Mouse (Mus musculus) spleen, postnatal 14 days (tissue): ENCODE results near the gene Raver1.
A peak's percentile ranks its signal among the peaks of the same experiment; 100 is the strongest.

Experiments
- DNase-seq, 2 experiments: peaks; one replicate each; pipeline ENCODE4 v3.0.0; 2021 to 2022; ENCODE audit warnings: low spot score in 2 of 2

Gene Raver1

GRCm38 (mm10) chr9:21091707-21092320, at the start of gene Raver1, which contains the start of gene Gm38431:
Gene Raver1 (minus strand): TSS chr9:21092008.
Gene Gm38431 (minus strand): TSS chr9:21091997.
- peak; percentile 95 for DNase-seq

GRCm38 (mm10) chr9:21138386-21138785, 46.6 kb upstream of the Raver1 start:
- no peak for DNase-seq

GRCm38 (mm10) chr9:21137229-21137628, 45.4 kb upstream of the Raver1 start:
- DNase-seq: peak in 1 of 2 experiments; percentile 71

- DNase-seq: no peak
These were observed 44.6 kb upstream of the Raver1 start for GRCm38 (mm10) chr9:21136401-21136800.

GRCm38 (mm10) chr9:21135941-21136381, 44.2 kb upstream of the Raver1 start:
- DNase-seq: no peak

- no peak for DNase-seq
These were observed 43.6 kb upstream of the Raver1 start for GRCm38 (mm10) chr9:21135329-21135890.

GRCm38 (mm10) chr9:21134595-21135328, 43.0 kb upstream of the Raver1 start:
- no peak for DNase-seq

GRCm38 (mm10) chr9:21133064-21133707, 41.4 kb upstream of the Raver1 start:
- no peak for DNase-seq

- DNase-seq: no peak
These were observed 40.4 kb upstream of the Raver1 start for GRCm38 (mm10) chr9:21132102-21132775.

GRCm38 (mm10) chr9:21131059-21131956, 39.5 kb upstream of the Raver1 start, which contains the start of gene Tyk2:
Gene Tyk2 (minus strand): TSS chr9:21131243.
- DNase-seq: peak; percentile 69 to 78

- DNase-seq: no peak
These were observed 34.4 kb upstream of the Raver1 start for GRCm38 (mm10) chr9:21126259-21126627.

GRCm38 (mm10) chr9:21125502-21126258, 33.9 kb upstream of the Raver1 start:
- no peak for DNase-seq

GRCm38 (mm10) chr9:21124837-21125236, 33.0 kb upstream of the Raver1 start:
- no peak for DNase-seq

GRCm38 (mm10) chr9:21121483-21121882, 29.7 kb upstream of the Raver1 start:
- DNase-seq: no peak

GRCm38 (mm10) chr9:21117073-21117472, 25.3 kb upstream of the Raver1 start:
- DNase-seq: no peak

- no peak for DNase-seq
These were observed 23.3 kb upstream of the Raver1 start for GRCm38 (mm10) chr9:21115105-21115504.

- no peak for DNase-seq
These were observed 22.4 kb upstream of the Raver1 start for GRCm38 (mm10) chr9:21114190-21114589.

GRCm38 (mm10) chr9:21113751-21114150, 21.9 kb upstream of the Raver1 start:
- DNase-seq: no peak

GRCm38 (mm10) chr9:21107607-21108237, 15.9 kb upstream of the Raver1 start:
- no peak for DNase-seq
